Mouse (Mus musculus) hindbrain, embryonic 15.5 days (tissue): ENCODE measurements around the gene Vti1a. TPM values are rescaled to one million over a fixed set of nuclear protein-coding genes. Genes with fewer than 3 reads are reported as not detected.

Experiments used
- ATAC-seq: fragments of 200-750 bp; cut with Nextera tagmentation; 2 replicates; pipeline ENCODE4 v1.8.0; 2017; ENCODE audit warnings: low read depth, moderate number of reproducible peaks, moderate TSS enrichment; ENCODE audit not compliant: low FRiP score
- H3K27ac ChIP-seq: fragments of 300-500 bp; sonication (generic); replicated peaks from 2 replicates; pipeline ENCODE4 v1.5.1; 2015; ENCODE audit warnings: mild to moderate bottlenecking, inconsistent platforms
- H3K27me3 ChIP-seq: fragments of 300-500 bp; sonication (generic); 2 replicates; pipeline ENCODE4 v1.6.1; 2015; ENCODE audit warnings: control low read depth, inconsistent platforms
- H3K36me3 ChIP-seq: fragments of 300-500 bp; sonication (generic); 2 replicates; pipeline ENCODE4 v1.6.1; 2015; ENCODE audit warnings: control low read depth, inconsistent platforms
- H3K4me1 ChIP-seq: fragments of 300-500 bp; sonication (generic); replicated peaks from 2 replicates; pipeline ENCODE4 v1.6.1; 2015; ENCODE audit warnings: control low read depth, inconsistent platforms
- H3K4me2 ChIP-seq: fragments of 300-500 bp; sonication (generic); 2 replicates; pipeline ENCODE4 v1.6.1; 2015; ENCODE audit warnings: moderate library complexity, mild to moderate bottlenecking, inconsistent platforms
- H3K4me3 ChIP-seq: fragments of 300-500 bp; sonication (generic); 2 replicates; pipeline ENCODE4 v1.5.1; 2015; ENCODE audit warnings: mild to moderate bottlenecking, inconsistent platforms
- H3K9ac ChIP-seq: fragments of 300-500 bp; sonication (generic); 2 replicates; pipeline ENCODE4 v1.6.1; 2015; ENCODE audit warnings: inconsistent platforms
- H3K9me3 ChIP-seq: fragments of 300-500 bp; sonication (generic); 2 replicates; pipeline ENCODE4 v1.6.1; 2016; ENCODE audit warnings: control low read depth, inconsistent platforms
- whole genome bisulfite sequencing: fragments of 180-500 bp; shearing (Covaris S2); methylation state at CpG from one replicate; pipeline ENCODE4 v1.1.7; 2015; 5-methylcytosine and 5-hydroxymethylcytosine counted together
- polyA plus RNA-seq: library from polyadenylated mRNA; unstranded; fragments of >200 nt; fragmentation: Nextera tagmentation; extraction: Ambion mirVana; gene quantifications from 2 replicates; pipeline ENCODE4 v1.2.1, GENCODE M21; 2015

Gene Vti1a
- polyA plus RNA-seq, 1 experiment from 2014 or later = 35.6 TPM

- Histone ChIP-seq H3K27ac (no peak overlapping the region), H3K9me3 (no peaks in the 10 kb centered on the region), H3K4me2 (no peak overlapping the region), H3K36me3 (no peaks in the 10 kb centered on the region), H3K9ac (no peak overlapping the region), H3K4me1 (peaks cover 12% of the 10 kb centered on the region), H3K4me3 (no peak overlapping the region), H3K27me3 (peaks cover 8% of the 10 kb centered on the region)
- 69% methylated on average over 6 of the region's 6 CpGs for WGBS
- no peak for ATAC-seq
Observed at GRCm38 (mm10) chr19:55599124-55599523, 283.0 kb downstream of the Vti1a start.

DNA sequence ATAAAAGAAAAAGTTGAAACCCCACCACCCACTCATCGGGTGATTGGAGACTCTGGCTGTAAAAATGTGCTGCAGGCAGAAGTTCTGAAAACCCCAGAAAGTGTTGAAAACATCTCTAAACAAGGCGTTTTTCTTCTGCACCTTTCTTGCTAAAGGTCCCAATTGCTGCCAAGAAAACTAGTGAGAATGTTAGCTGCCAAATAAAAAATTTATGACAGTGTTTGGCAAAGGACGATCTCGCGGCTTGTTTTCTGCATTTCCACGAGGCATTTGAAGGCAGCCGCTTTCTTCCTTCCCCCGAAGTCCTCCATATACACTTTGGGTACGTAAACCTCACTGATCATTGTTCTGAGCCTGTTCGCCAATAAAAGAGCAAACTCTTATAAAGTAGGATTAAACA is 291.6 kb downstream of the Vti1a start:
- Histone ChIP-seq H3K9ac (no peak overlapping the region), H3K4me1 (no peaks in the 10 kb centered on the region; the same call in 1 of the 2 replicates), H3K27ac (no peak overlapping the region), H3K4me3 (no peak overlapping the region), H3K9me3 (no peaks in the 10 kb centered on the region), H3K36me3 (no peaks in the 10 kb centered on the region), H3K4me2 (no peak overlapping the region), H3K27me3 (no peaks in the 10 kb centered on the region; the same call in 1 of the 2 replicates)
- WGBS = 80% methylated on average over 10 of the region's 10 CpGs
- ATAC-seq = no peak

DNA sequence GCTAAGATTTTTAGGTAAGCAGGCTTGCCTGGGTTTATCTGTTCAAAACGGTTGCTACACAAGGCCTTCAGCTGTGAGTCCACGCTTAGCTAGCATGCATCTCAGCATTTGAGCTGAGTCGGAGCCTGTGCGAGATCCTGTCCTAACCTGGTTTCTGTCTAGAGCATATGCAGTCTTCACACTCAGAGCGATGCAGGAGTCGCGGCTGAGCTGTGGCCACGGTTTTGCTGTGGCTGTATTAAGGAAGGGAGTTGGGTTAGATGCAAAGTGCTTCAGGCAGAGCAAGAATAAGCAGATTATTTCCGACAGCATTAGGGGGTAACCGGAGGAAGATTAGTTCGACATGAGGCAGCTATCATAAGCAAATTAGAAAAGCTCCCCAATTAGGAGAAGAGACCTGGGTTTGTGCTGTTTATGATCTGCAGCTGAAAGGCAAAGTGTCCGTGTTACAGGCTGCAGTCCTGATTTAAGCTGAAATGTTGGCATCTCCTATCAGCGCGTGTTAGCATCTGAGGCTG is 292.8 kb downstream of the Vti1a start:
- no peak overlapping the region for H3K4me3 ChIP-seq
- no peaks in the 10 kb centered on the region; the same call in 1 of the 2 replicates for H3K4me1 ChIP-seq
- WGBS = 76% methylated on average over 14 of the region's 14 CpGs
- H3K9me3 ChIP-seq = no peaks in the 10 kb centered on the region
- no peak overlapping the region for H3K9ac ChIP-seq
- no peaks in the 10 kb centered on the region; the same call in 1 of the 2 replicates for H3K27me3 ChIP-seq
- ATAC-seq = no peak
- no peak overlapping the region for H3K4me2 ChIP-seq
- no peak overlapping the region for H3K27ac ChIP-seq
- H3K36me3 ChIP-seq = no peaks in the 10 kb centered on the region

DNA sequence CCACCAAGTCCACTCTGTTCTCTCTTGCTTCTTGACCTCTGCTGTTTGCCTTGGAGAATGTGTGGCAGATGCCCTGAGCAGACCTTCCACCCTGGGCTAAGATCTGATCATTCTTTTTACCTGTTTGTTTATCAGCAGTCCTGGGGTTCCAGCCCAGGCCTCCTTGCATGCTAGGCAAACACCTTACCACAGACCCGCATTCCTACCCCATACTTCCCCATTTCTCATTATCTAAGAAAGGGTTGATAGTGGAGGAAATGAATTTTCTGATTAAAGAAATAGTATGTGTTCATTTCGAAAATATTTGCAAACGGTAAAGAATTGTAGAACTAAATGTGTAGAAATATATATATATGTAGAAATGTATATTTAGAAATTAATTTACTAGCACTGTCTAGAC is 293.7 kb downstream of the Vti1a start:
- Histone ChIP-seq H3K9me3 (no peaks in the 10 kb centered on the region), H3K9ac (no peak overlapping the region), H3K4me1 (no peaks in the 10 kb centered on the region; the same call in 1 of the 2 replicates), H3K27ac (no peak overlapping the region), H3K4me2 (no peak overlapping the region), H3K27me3 (no peaks in the 10 kb centered on the region; the same call in 1 of the 2 replicates), H3K4me3 (no peak overlapping the region), H3K36me3 (no peaks in the 10 kb centered on the region)
- 95% methylated on average over 3 of the region's 3 CpGs for WGBS
- ATAC-seq = no peak

GRCm38 (mm10) chr19:55615743-55616142 is 299.6 kb downstream of the Vti1a start:
- H3K27ac ChIP-seq = no peak overlapping the region
- no peak overlapping the region for H3K4me3 ChIP-seq
- no peaks in the 10 kb centered on the region for H3K27me3 ChIP-seq
- H3K36me3 ChIP-seq = no peaks in the 10 kb centered on the region
- no peak for ATAC-seq
- WGBS = 83% methylated on average over 5 of the region's 5 CpGs
- H3K4me2 ChIP-seq = no peak overlapping the region
- H3K9me3 ChIP-seq = no peaks in the 10 kb centered on the region
- H3K9ac ChIP-seq = no peak overlapping the region
- peaks cover 8% of the 10 kb centered on the region; the same call in 1 of the 2 replicates for H3K4me1 ChIP-seq

GRCm38 (mm10) chr19:55616276-55616675 is 300.2 kb downstream of the Vti1a start:
- Histone ChIP-seq H3K9me3 (no peaks in the 10 kb centered on the region), H3K4me3 (no peak overlapping the region), H3K36me3 (no peaks in the 10 kb centered on the region), H3K4me2 (no peak overlapping the region), H3K4me1 (peaks cover 12% of the 10 kb centered on the region), H3K27ac (no peak overlapping the region), H3K27me3 (no peaks in the 10 kb centered on the region), H3K9ac (no peak overlapping the region)
- 88% methylated on average over 7 of the region's 7 CpGs for WGBS
- ATAC-seq = no peak

DNA sequence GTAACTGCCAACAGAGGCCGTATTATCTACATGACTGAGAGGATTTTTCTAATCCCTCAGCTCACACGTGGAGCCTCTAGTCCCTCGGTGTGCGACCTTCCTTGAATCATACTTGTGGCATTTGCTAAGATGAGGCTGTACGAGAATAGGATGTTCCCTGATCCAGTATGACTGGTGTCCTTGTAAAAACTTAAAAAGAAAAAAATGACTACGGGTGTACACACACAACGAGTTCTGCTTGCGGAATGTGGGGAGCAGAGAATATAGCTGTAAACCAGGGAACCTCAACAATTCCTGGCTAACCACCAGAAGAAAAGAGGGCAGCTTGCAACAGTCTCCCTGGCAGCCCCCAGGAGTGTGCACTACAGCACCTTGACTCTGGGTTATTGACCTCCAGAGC is 300.8 kb downstream of the Vti1a start:
- no peak overlapping the region for H3K27ac ChIP-seq
- no peak overlapping the region for H3K4me3 ChIP-seq
- H3K36me3 ChIP-seq = no peaks in the 10 kb centered on the region
- no peak overlapping the region for H3K4me2 ChIP-seq
- H3K9me3 ChIP-seq = no peaks in the 10 kb centered on the region
- no peak overlapping the region for H3K9ac ChIP-seq
- ATAC-seq = no peak
- WGBS = 90% methylated on average over 8 of the region's 8 CpGs
- no peaks in the 10 kb centered on the region for H3K27me3 ChIP-seq
- H3K4me1 ChIP-seq = peaks cover 17% of the 10 kb centered on the region

DNA sequence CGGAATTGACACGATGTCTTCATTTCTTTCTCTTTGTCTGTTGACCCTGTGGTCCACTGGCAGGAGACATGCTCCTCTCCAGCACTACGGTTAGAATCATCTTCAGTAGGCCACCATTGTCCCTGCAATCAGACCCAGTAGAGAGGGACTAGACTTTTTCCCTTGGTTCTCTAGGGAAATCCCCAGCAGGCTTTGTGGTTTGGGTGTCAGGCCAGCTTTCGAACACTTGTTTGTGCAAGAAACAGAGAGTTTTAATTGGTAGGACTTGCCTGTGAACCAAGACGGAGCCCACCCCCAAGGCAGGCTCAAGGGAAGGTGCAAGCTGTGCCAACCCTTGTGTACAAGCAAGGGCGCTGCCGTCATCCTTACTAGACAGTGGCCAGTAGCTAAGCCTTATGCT is 302.5 kb downstream of the Vti1a start:
- H3K4me2 ChIP-seq = no peak overlapping the region
- no peak overlapping the region for H3K9ac ChIP-seq
- H3K27ac ChIP-seq = no peak overlapping the region
- ATAC-seq = no peak
- H3K4me3 ChIP-seq = no peak overlapping the region
- H3K9me3 ChIP-seq = no peaks in the 10 kb centered on the region
- no peaks in the 10 kb centered on the region for H3K36me3 ChIP-seq
- 98% methylated on average over 7 of the region's 7 CpGs for WGBS
- no peaks in the 10 kb centered on the region for H3K27me3 ChIP-seq
- peaks cover 29% of the 10 kb centered on the region for H3K4me1 ChIP-seq

DNA sequence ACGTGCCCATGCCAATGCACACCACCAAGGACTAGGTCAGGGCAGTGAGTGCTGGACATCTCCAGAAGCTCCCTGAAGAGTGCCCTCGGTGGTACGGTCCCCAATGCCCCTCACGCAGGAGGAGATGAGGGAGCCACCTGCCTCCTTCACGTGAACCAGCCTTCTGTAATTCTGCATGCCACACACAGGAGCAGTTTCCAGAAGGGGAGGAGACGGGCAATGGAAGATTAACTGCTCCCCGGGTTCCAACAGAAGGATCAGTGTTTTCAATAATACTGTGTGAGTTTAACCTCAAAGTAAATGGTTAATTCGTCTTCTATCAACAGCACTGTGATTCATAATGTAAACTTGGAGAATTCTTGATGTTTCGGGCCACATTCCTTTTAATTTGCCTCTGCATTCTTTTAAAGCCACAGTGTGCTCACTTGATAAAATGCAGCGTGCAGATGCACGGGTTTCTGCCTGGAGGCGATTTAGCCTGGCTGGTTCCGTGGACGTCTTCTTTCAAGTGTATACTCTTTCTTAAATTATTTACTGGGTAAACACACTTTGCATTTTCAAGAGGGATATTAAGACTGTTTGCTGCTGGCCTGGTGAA is 304.4 kb downstream of the Vti1a start:
- H3K27ac ChIP-seq = no peak overlapping the region
- WGBS = 53% methylated on average over 14 of the region's 14 CpGs
- H3K36me3 ChIP-seq = no peaks in the 10 kb centered on the region

DNA sequence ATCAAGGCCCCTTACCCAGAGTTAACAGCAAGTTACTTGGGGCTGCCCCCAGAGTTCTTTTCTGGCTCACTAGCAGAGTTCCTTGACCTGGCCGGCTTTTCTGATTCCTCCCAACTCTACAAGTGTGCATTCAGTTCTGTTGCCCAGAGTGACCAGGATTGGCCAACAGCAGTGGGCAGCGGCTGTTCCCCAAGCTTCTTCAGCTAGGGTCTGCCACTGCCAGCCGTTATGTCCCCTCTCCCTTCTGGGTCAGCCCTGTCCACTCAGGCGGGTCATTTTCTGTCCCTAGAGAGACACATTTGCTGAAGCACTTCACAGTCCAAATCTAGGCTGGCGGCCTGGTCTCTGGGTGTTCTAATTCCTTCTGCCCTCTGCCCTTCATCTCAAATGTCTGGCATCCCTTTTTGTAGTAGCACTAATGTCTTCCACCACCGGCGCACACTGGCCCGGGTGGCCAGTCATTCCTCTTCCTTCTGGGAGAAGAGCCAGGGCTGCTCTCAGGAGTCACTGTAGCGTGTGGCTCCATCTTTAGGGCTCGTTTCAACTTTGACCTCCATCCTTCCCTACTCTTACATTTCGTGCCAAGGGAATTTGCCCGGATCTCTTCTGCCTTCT is 305.0 kb downstream of the Vti1a start:
- WGBS = 65% methylated on average over 12 of the region's 12 CpGs
- no peak overlapping the region for H3K27ac ChIP-seq
- H3K4me3 ChIP-seq = no peak overlapping the region
- no peaks in the 10 kb centered on the region for H3K9me3 ChIP-seq
- no peaks in the 10 kb centered on the region for H3K36me3 ChIP-seq
- no peak for ATAC-seq
- no peak overlapping the region for H3K4me2 ChIP-seq
- peaks cover 29% of the 10 kb centered on the region for H3K4me1 ChIP-seq
- no peaks in the 10 kb centered on the region for H3K27me3 ChIP-seq
- H3K9ac ChIP-seq = no peak overlapping the region

More for the DNA sequence above, 304.4 kb downstream of the Vti1a start:
- Histone ChIP-seq H3K4me1 (peaks cover 29% of the 10 kb centered on the region), H3K9ac (no peak overlapping the region), H3K4me3 (no peak overlapping the region), H3K27me3 (no peaks in the 10 kb centered on the region), H3K9me3 (no peaks in the 10 kb centered on the region), H3K4me2 (no peak overlapping the region)
- no peak for ATAC-seq

DNA sequence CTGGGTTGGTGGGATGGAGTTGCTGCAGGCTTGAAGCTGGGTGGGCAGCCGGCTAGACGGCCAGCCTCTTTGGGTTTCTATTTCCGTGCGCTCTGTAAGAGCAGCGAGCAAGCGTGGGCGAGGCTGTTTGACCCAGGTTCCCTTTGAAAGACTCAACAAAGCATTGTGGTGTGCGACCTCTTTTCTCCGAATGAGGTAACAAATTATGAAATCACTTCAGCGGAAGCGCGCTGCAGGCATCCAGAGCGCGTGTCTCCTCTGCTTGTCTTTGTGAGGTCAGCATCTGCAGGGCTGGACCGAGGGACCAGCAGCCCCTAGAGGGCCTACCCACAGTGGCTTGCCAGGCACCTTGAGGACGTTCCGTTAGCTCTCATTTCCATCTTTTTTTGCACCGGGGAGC is 306.7 kb downstream of the Vti1a start:
- Histone ChIP-seq H3K27ac (no peak overlapping the region), H3K36me3 (no peaks in the 10 kb centered on the region), H3K9me3 (no peaks in the 10 kb centered on the region), H3K4me1 (peaks cover 39% of the 10 kb centered on the region), H3K4me2 (no peak overlapping the region), H3K27me3 (no peaks in the 10 kb centered on the region), H3K9ac (no peak overlapping the region), H3K4me3 (no peak overlapping the region)
- 0 out of 2 replicates have a peak, but pooled peaks have one; percentile 23 for ATAC-seq
- whole genome bisulfite sequencing = 53% methylated on average over 18 of the region's 18 CpGs

DNA sequence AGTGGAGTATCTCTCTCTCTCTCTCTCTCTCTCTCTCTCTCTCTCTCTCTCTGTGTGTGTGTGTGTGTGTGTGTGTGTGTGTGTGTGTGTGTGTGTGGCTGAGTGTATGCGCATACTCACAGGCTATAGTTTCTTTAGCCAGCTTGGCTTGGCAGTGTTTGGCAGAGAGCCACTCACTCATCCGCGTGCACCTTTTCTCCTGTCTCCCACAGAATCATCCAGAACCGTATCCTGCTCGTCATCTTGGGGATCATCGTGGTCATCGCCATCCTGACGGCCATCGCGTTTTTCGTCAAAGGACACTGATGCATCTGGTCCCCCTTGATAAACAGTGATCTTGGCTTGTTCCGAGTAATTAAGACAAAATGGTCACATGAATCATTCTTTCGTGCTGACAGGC is 307.5 kb downstream of the Vti1a start:
- WGBS = 54% methylated on average over 13 of the region's 13 CpGs
- H3K4me2 ChIP-seq = no peak overlapping the region
- H3K9me3 ChIP-seq = no peaks in the 10 kb centered on the region
- no peaks in the 10 kb centered on the region for H3K27me3 ChIP-seq
- no peak overlapping the region for H3K9ac ChIP-seq
- peaks cover 39% of the 10 kb centered on the region for H3K4me1 ChIP-seq
- ATAC-seq = no peak
- H3K4me3 ChIP-seq = no peak overlapping the region
- H3K36me3 ChIP-seq = no peaks in the 10 kb centered on the region
- no peak overlapping the region for H3K27ac ChIP-seq
